Mouse (Mus musculus) heart, embryonic 16.5 days (tissue): Measurements from ENCODE around the gene Itm2c. TPM values are rescaled to one million over a fixed set of nuclear protein-coding genes. Genes with fewer than 3 reads are reported as not detected.
A peak's percentile ranks its signal among the peaks of the same experiment; 100 is the strongest.

Source experiments
- ATAC-seq: fragments of 200-750 bp; cut with Nextera tagmentation; replicated peaks from 2 replicates; pipeline ENCODE4 v1.8.0; 2017; ENCODE audit warnings: moderate number of reproducible peaks; ENCODE audit not compliant: insufficient read depth, low FRiP score; ENCODE audit errors: extremely low read depth
- H3K27ac ChIP-seq: fragments of 300-500 bp; sonication (generic); 2 replicates; pipeline ENCODE4 v1.5.1; 2014; ENCODE audit warnings: mild to moderate bottlenecking, low read length, control low read depth, moderate library complexity
- H3K27me3 ChIP-seq: fragments of 300-500 bp; sonication (generic); 2 replicates; pipeline ENCODE4 v1.6.1; 2014; ENCODE audit warnings: low read length, mixed read lengths; ENCODE audit not compliant: control insufficient read depth, insufficient read depth
- H3K36me3 ChIP-seq: fragments of 300-500 bp; sonication (generic); 2 replicates; pipeline ENCODE4 v1.6.1; 2014; ENCODE audit not compliant: control insufficient read depth, insufficient read depth
- H3K4me1 ChIP-seq: fragments of 300-500 bp; sonication (generic); 2 replicates; pipeline ENCODE4 v1.6.1; 2014; ENCODE audit warnings: low read length, mixed read lengths; ENCODE audit not compliant: control insufficient read depth, insufficient read depth
- H3K4me2 ChIP-seq: fragments of 300-500 bp; sonication (generic); 2 replicates; pipeline ENCODE4 v1.6.1; 2014; ENCODE audit warnings: low read depth, mild to moderate bottlenecking, control low read depth, low read length
- H3K4me3 ChIP-seq: fragments of 300-500 bp; sonication (generic); 2 replicates; pipeline ENCODE4 v1.5.1; 2014; ENCODE audit warnings: mild to moderate bottlenecking, control low read depth, low read length
- H3K9ac ChIP-seq: fragments of 300-500 bp; sonication (generic); 2 replicates; pipeline ENCODE4 v1.6.1; 2014; ENCODE audit warnings: low read length, control low read depth
- H3K9me3 ChIP-seq: fragments of 300-500 bp; sonication (generic); replicated peaks from 2 replicates; pipeline ENCODE4 v1.6.1; 2016; ENCODE audit warnings: low read length; ENCODE audit not compliant: control insufficient read depth
- WGBS: fragments of 180-500 bp; shearing (Covaris S2); extraction: QIAGEN DNeasy Blood & Tissue Kit; methylation state at CpG from one replicate; pipeline ENCODE4 v1.1.7; 2014; 5-methylcytosine and 5-hydroxymethylcytosine counted together
- polyA plus RNA-seq: library from polyadenylated mRNA; unstranded; fragments of >200 nt; fragmentation: Nextera tagmentation; extraction: Ambion mirVana; gene quantifications from 2 replicates; pipeline ENCODE4 v1.2.1, GENCODE M21; 2015

The Itm2c gene
- polyA plus RNA-seq, 1 experiment from 2014 or later: 188 TPM

DNA sequence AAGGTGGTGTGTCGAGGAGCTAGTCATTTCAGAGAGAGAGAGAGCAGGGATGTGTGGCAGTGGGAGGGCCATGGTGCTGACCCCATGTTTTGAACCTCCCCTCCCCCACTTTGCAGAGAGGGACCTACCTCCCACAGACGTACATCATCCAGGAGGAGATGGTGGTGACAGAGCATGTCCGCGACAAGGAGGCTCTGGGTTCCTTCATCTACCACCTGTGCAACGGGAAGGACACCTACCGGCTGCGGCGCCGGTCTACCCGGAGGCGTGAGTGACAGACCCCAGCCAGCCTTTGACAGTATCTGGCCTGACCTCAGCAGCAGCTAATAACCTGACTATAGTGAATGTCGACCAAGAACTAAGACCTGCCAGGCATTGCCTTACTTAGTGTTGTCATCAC, 12.8 kb downstream of the Itm2c start:
- WGBS: 42% methylated on average over 12 of the region's 12 CpGs
- H3K4me1 ChIP-seq: peaks cover 39% of the 10 kb centered on the region
- H3K9me3 ChIP-seq: peaks cover 4% of the 10 kb centered on the region; the same call in 1 of the 2 replicates
- peaks cover 46% of the 10 kb centered on the region for H3K36me3 ChIP-seq
- H3K4me3 ChIP-seq: no peak overlapping the region
- H3K27ac ChIP-seq: no peak overlapping the region
- H3K4me2 ChIP-seq: no peak overlapping the region
- no peaks in the 10 kb centered on the region for H3K27me3 ChIP-seq
- no peak overlapping the region for H3K9ac ChIP-seq
- peak; percentile 55 for ATAC-seq

DNA sequence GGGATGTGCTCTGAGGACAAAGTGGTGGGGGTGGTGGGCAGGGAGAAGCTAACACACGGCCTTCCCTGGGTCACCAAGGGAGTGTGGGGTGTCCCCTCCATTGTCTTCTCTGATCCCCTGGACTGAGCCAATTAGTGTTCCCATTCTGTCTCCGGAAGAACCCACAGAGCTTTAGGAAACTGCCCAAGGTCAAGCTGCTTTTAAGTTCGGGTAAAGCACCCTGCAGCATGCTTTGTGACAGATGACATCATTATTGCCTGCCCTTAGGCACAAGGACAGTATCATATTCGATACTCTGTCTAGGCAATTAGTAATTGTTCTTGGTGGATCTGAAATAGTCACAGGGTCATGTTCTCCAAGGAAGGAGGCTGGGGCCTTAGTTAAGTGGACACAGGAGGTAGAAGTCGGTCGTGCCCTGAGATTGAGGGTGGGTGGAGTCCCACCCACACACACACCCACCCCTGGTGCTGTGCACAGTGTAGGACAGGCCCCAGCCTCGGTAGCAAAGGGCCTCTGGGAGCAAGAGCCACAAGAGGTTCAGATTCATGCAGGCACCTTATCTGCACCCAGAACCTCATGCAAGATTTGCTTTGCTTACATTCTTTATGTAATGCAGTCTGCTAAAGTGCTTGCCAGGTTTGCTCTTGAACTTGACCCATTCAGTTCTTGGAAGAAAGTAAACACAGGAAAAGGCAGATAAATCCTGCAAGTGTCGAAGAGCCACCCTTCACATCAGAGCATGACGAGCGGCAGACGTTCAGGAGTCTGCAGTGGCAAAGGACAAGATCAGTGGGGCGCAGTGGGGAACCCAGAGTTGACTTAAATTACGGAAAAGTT, 14.9 kb downstream of the Itm2c start:
- peak overlapping the region; percentile 48 for H3K27ac ChIP-seq
- H3K4me1 ChIP-seq: peaks cover 27% of the 10 kb centered on the region
- H3K36me3 ChIP-seq: peaks cover 40% of the 10 kb centered on the region
- WGBS: 37% methylated on average over 13 of the region's 13 CpGs
- no peak overlapping the region for H3K4me2 ChIP-seq
- H3K9me3 ChIP-seq: peaks cover 4% of the 10 kb centered on the region; the same call in 1 of the 2 replicates
- ATAC-seq: no peak
- H3K9ac ChIP-seq: no peak overlapping the region
- no peak overlapping the region for H3K4me3 ChIP-seq
- H3K27me3 ChIP-seq: no peaks in the 10 kb centered on the region

DNA sequence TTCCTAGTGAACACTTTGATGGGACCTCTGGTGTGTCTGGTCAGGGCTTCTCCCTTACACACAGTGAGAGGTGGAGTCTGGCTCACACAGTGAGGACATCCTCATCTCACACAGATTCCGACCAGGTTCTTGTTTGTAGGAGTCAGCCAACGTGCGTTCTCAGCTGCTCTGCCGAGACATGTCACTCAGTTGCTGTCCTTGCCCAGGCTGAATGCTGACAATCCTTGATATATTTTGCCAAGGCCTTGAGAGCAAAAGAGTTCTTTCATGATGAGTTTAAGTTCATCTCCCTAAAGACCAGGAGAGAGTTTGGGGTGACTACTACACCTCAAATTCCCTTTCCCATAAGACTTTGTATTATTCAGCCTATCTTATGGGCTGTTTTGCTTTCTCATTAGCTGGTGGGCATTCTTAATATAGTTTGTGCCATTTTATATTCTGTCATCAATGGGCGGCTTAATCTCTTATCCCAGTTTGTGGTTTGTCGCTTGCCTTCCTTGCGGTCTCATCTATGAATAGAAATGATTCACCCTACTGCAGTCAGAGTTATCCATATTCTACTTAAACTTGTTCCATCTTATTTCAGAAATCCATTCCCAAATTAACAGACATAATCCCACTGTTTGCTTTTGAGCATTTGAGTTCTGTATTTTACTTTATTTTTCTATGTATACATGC, 19.1 kb downstream of the Itm2c start:
- Histone ChIP-seq H3K36me3 (peaks cover 2% of the 10 kb centered on the region; the same call in 1 of the 2 replicates), H3K9ac (no peak overlapping the region), H3K27me3 (no peaks in the 10 kb centered on the region), H3K4me1 (peaks cover 10% of the 10 kb centered on the region), H3K4me2 (no peak overlapping the region), H3K4me3 (no peak overlapping the region), H3K27ac (no peak overlapping the region), H3K9me3 (peaks cover 4% of the 10 kb centered on the region; the same call in 1 of the 2 replicates)
- no peak for ATAC-seq
- WGBS: 75% methylated on average over 7 of the region's 7 CpGs

DNA sequence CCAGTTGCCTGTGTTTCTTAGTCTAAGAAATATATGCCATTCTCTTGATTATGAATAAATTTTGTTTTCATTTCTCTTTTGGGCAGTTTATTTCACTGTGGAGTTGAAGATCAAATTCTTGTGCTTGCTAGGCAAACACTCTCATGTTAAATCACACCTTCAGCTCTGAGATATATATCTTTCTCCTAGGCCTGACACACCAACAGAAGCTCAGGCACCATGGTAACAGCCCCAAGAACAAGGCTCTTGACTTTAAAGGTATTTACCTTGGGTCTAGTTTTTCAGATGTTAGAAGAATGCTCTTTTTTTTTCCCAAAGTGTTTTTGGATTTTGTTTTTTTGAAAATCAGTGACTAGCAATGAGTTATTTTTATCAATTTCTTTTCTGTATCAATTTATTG, 21.8 kb downstream of the Itm2c start:
- H3K4me1 ChIP-seq: no peaks in the 10 kb centered on the region
- no peak overlapping the region for H3K9ac ChIP-seq
- H3K27ac ChIP-seq: no peak overlapping the region
- ATAC-seq: no peak
- no peak overlapping the region for H3K4me3 ChIP-seq
- no peaks in the 10 kb centered on the region for H3K27me3 ChIP-seq
- H3K4me2 ChIP-seq: no peak overlapping the region
- H3K36me3 ChIP-seq: 0 out of 2 replicates have a peak, but pooled peaks cover 1% of the 10 kb centered on the region
- peaks cover 4% of the 10 kb centered on the region; the same call in 1 of the 2 replicates for H3K9me3 ChIP-seq

DNA sequence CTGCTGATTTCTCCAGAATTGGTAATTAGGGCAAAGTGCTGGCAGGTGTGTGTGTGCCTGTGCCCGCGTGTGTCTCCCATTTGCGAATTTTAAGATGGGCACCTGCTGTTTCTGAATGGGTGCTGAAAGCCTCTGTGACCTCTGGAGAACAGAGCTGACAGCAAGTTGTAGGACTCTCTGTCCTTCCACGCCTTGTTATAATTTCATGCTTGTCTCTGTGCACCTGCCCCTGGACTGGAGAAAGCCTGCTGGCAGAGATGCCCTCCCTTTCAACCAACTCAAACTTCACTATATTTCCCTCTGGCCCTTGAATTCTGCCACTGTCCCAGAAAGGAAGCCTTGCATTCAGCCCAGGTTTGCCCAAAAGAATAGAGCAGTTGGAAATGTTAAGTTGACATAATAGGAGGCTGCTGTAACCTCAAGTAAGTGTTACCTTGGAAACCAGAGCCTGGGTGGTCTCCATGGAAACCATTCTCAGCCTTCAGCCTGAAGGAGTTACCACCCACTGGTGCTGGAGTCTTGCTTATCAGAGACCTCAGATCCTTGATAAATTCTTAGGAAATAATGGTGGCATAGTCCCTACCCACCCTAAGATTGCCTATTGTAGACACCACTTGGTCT, 22.9 kb downstream of the Itm2c start:
- H3K9me3 ChIP-seq: no peaks in the 10 kb centered on the region
- no peak overlapping the region for H3K27ac ChIP-seq
- no peaks in the 10 kb centered on the region for H3K36me3 ChIP-seq
- H3K9ac ChIP-seq: no peak overlapping the region
- 57% methylated on average over 4 of the region's 4 CpGs for WGBS
- no peaks in the 10 kb centered on the region for H3K27me3 ChIP-seq
- no peak overlapping the region for H3K4me3 ChIP-seq
- no peak overlapping the region for H3K4me2 ChIP-seq
- no peak for ATAC-seq
- H3K4me1 ChIP-seq: no peaks in the 10 kb centered on the region

DNA sequence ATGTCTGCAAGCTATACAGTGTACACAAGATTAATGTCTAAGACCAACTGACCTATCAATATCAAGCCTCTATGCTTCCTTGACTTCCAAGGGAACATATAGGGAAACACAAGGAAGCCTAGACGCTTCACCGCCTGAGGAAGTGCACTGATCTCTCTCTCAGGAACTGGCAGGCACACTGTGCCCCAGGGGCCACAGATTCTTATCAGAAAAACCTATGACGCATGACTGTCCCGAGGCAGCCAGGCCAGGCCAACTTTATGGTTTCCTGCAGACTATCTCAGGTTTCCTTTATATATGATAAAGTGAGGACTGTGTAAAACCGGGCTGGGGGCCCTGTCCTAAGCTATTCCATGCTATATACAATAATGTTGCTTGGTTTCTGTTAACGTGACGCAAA, 25.5 kb downstream of the Itm2c start:
- Histone ChIP-seq H3K9ac (no peak overlapping the region), H3K9me3 (no peaks in the 10 kb centered on the region), H3K4me2 (no peak overlapping the region), H3K27ac (no peak overlapping the region), H3K4me3 (no peak overlapping the region), H3K27me3 (no peaks in the 10 kb centered on the region), H3K4me1 (no peaks in the 10 kb centered on the region), H3K36me3 (no peaks in the 10 kb centered on the region)
- WGBS: 72% methylated on average over 7 of the region's 7 CpGs
- ATAC-seq: no peak

DNA sequence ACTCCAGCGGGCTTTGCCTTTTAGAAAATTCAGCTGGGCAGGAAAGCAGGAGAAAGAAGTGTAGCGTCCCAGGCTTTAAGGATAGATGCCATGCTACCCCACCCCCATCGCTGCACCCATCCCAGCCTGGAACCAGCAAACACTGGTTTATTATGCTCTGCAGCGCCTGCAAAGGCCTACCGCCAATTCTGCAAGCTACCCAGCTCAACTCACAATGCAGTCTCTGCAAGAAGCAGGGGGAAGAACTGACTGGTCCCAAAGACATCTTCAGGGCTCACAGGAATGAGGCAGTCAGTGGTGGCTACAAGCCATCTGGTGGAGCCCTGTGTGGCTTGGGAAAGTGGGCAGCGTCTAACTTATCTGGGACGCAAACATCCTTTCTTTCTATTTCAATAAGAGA, 27.6 kb downstream of the Itm2c start:
- Histone ChIP-seq H3K4me1 (no peaks in the 10 kb centered on the region), H3K36me3 (no peaks in the 10 kb centered on the region), H3K27ac (no peak overlapping the region), H3K27me3 (no peaks in the 10 kb centered on the region), H3K9ac (no peak overlapping the region), H3K4me3 (no peak overlapping the region), H3K9me3 (no peaks in the 10 kb centered on the region), H3K4me2 (no peak overlapping the region)
- ATAC-seq: no peak
- WGBS: 85% methylated on average over 7 of the region's 7 CpGs

DNA sequence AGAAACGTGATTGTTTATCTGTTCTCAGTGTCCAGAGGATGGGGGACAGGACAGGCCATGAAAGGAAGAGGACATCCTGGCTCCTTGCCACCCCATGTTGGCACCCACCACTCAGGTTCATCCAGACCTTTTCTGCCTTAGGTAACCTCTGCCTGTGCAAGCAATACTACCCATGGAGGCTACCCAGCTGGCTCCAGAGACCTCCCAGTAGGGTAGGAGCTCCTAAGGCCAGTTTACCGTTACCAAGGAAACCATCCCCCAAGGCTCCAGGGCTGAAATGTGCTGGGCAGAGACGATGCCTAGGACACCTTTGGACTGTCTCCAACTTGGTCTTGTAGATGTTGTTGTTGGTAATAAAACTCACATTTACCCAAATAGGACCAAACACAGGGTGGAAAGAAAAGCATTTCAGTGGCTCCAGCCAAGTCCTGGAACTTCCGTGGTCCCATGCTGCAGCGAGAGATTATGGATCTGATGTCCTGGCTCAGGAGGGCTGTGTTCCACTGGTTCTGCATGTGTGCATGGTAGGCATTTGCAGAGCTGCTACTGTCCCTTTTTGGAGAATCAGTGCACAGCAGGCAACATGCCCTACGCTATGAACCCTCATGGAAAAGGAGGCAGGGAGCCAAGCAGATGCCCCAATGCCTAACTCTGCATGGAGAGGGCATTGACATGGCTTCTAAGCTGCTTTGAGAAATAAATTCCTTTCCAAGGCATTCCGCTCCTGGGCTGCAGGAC, 28.2 kb downstream of the Itm2c start:
- Histone ChIP-seq H3K4me1 (no peaks in the 10 kb centered on the region), H3K27ac (no peak overlapping the region), H3K9me3 (no peaks in the 10 kb centered on the region), H3K36me3 (no peaks in the 10 kb centered on the region), H3K27me3 (no peaks in the 10 kb centered on the region), H3K4me2 (no peak overlapping the region), H3K4me3 (no peak overlapping the region), H3K9ac (no peak overlapping the region)
- ATAC-seq: no peak
- 61% methylated on average over 7 of the region's 7 CpGs for WGBS
